Comparison of ENCODE assay signal across 10 mouse cellular contexts in genomic region chrX:18160734-18161442, GRCm38 (mm10). TPM values are rescaled to one million over a fixed set of nuclear protein-coding genes. Genes with fewer than 3 reads are reported as not detected.
DNase-seq lines count a peak whose midpoint lies in the region; ATAC-seq and TF ChIP-seq lines count a peak whose summit lies in the region.
"Had no signal": no experiment of that assay in that cellular context is flagged by ENCODE, and none has a peak within 500 bp of the region (broad histone marks: within the 10 kb centered on the region; RNA-seq: fewer than 3 reads in every experiment).

No protein-coding gene starts in this region.

- intact Hi-C loops in gastrocnemius, adult 2 months (cut with DNase I), result loop anchor here (5.0 kb wide), 2 partner anchors 76 to 96 kb away; no protein-coding TSS in a partner anchor
- intact Hi-C loops in gastrocnemius, postnatal 14 days (cut with DNase I; ENCODE audit: low total_unique reads), result loop anchor here (10.0 kb wide), 1 partner anchor 94 kb away; no protein-coding TSS in a partner anchor

- no peaks in the 10 kb centered on the region for H3K27me3 ChIP-seq in lung, embryonic 15.5 days
- H3K27me3 ChIP-seq in hindbrain, embryonic 15.5 days, result no peaks in the 10 kb centered on the region
- H3K27me3 ChIP-seq in neural tube, embryonic 13.5 days, result no peaks in the 10 kb centered on the region

- no peak overlapping the region; the same call in 1 of the 2 replicates for H3K4me2 ChIP-seq in lung, embryonic 15.5 days
- H3K4me2 ChIP-seq in hindbrain, embryonic 15.5 days, result peak overlapping the region; percentile 65
- peak overlapping the region; percentile 63 for H3K4me2 ChIP-seq in neural tube, embryonic 13.5 days

- peak overlapping the region; percentile 93 for H3K4me3 ChIP-seq in gastrocnemius, adult 2 months
- peak overlapping the region; percentile 86 for H3K4me3 ChIP-seq in lung, embryonic 15.5 days
- peak overlapping the region; percentile 93 for H3K4me3 ChIP-seq in hindbrain, embryonic 15.5 days
- H3K4me3 ChIP-seq in neural tube, embryonic 13.5 days, result peak overlapping the region; percentile 79; the same call in 1 of the 2 replicates

- ATAC-seq in lung, embryonic 15.5 days (ENCODE audit: borderline replicate concordance, extremely low read depth, low FRiP score, low TSS enrichment), result no peak
- ATAC-seq in hindbrain, embryonic 15.5 days (ENCODE audit: low FRiP score, low read depth), result no peak
- ATAC-seq in neural tube, embryonic 13.5 days (ENCODE audit: low read depth), result no peak

- 64% methylated on average over 4 of the region's 4 CpGs for WGBS in lung, embryonic 15.5 days
- 50% methylated on average over 4 of the region's 4 CpGs for WGBS in hindbrain, embryonic 15.5 days
- 59% methylated on average over 4 of the region's 4 CpGs for WGBS in neural tube, embryonic 13.5 days

- H3K9me3 ChIP-seq in lung, embryonic 15.5 days, result no peaks in the 10 kb centered on the region
- no peaks in the 10 kb centered on the region for H3K9me3 ChIP-seq in hindbrain, embryonic 15.5 days
- no peaks in the 10 kb centered on the region for H3K9me3 ChIP-seq in neural tube, embryonic 13.5 days

- DNase-seq in gastrocnemius, adult 2 months, result no peak
- DNase-seq in gastrocnemius, postnatal 14 days, result no peak
- no peak for DNase-seq in lung, postnatal 14 days
- DNase-seq in urinary bladder, adult 2 months (ENCODE audit: low spot score), result no peak
- no peak for DNase-seq in left cerebral cortex, adult 9 months (ENCODE audit: low spot score in 2 of 2)

- peak overlapping the region; percentile 100 for H3K27ac ChIP-seq in gastrocnemius, adult 2 months
- H3K27ac ChIP-seq in lung, embryonic 15.5 days, result no peak overlapping the region
- peak overlapping the region; percentile 95 for H3K27ac ChIP-seq in hindbrain, embryonic 15.5 days (replicated peaks)
- peak overlapping the region; percentile 95; the same call in 1 of the 2 replicates for H3K27ac ChIP-seq in neural tube, embryonic 13.5 days (replicated peaks)

- no peaks in the 10 kb centered on the region for H3K36me3 ChIP-seq in lung, embryonic 15.5 days
- no peaks in the 10 kb centered on the region for H3K36me3 ChIP-seq in hindbrain, embryonic 15.5 days
- no peaks in the 10 kb centered on the region for H3K36me3 ChIP-seq in neural tube, embryonic 13.5 days

- no peaks in the 10 kb centered on the region for H3K4me1 ChIP-seq in lung, embryonic 15.5 days
- no peaks in the 10 kb centered on the region for H3K4me1 ChIP-seq in hindbrain, embryonic 15.5 days (replicated peaks)
- H3K4me1 ChIP-seq in neural tube, embryonic 13.5 days (replicated peaks), result 0 out of 2 replicates have a peak, but pooled peaks cover 3% of the 10 kb centered on the region

- no peak overlapping the region for H3K9ac ChIP-seq in lung, embryonic 15.5 days
- H3K9ac ChIP-seq in hindbrain, embryonic 15.5 days, result no peak overlapping the region
- no peak overlapping the region for H3K9ac ChIP-seq in neural tube, embryonic 13.5 days

- TF ChIP-seq CTCF in gastrocnemius, adult 2 months (IDR thresholded peaks at IDR 0.05), result no peak

RNA-seq across cellular contexts. Expression of gene Kdm6a, which starts 1.5 kb away (rescaled TPM):
- 10 to 100 TPM; 22.6 to 35.8 TPM for total RNA-seq in gastrocnemius, adult 2 months (2021)
- 10 to 100 TPM; 23.0 to 27.3 TPM for total RNA-seq in gastrocnemius, postnatal 14 days (2021)
- polyA plus RNA-seq in lung, embryonic 15.5 days (2015; fragmentation: Nextera tagmentation; extraction: Ambion mirVana), result 20.8 and 24.2 TPM in 2 replicates
- 16.9 and 18.1 TPM in 2 replicates for polyA plus RNA-seq in hindbrain, embryonic 15.5 days (2015; fragmentation: Nextera tagmentation; extraction: Ambion mirVana)
- 17.8 and 22.6 TPM in 2 replicates for polyA plus RNA-seq in neural tube, embryonic 13.5 days (2015; fragmentation: Nextera tagmentation; extraction: Ambion mirVana)
- 19.8 and 23.6 TPM in 2 replicates for polyA plus RNA-seq in urinary bladder, adult 2 months (2012; rRNA removed)

RNA-seq across cellular contexts. Expression of gene Dusp21, which starts 15.2 kb away (rescaled TPM):
- not detected for total RNA-seq in gastrocnemius, adult 2 months (2021)
- not detected for total RNA-seq in gastrocnemius, postnatal 14 days (2021)
- not detected in 2 replicates for polyA plus RNA-seq in lung, embryonic 15.5 days (2015; fragmentation: Nextera tagmentation; extraction: Ambion mirVana)
- not detected in 2 replicates for polyA plus RNA-seq in hindbrain, embryonic 15.5 days (2015; fragmentation: Nextera tagmentation; extraction: Ambion mirVana)
- not detected in 2 replicates for polyA plus RNA-seq in neural tube, embryonic 13.5 days (2015; fragmentation: Nextera tagmentation; extraction: Ambion mirVana)
- polyA plus RNA-seq in urinary bladder, adult 2 months (2012; rRNA removed), result not detected in 2 replicates
- total RNA-seq: layer of hippocampus, postnatal 14 days had no signal
- polyA plus RNA-seq: thymus, postnatal 0 days had no signal
